Mouse (Mus musculus) ZHBTc4 (cell line): Measurements from ENCODE around the gene Gm6890.
A peak's percentile ranks its signal among the peaks of the same experiment; 100 is the strongest.
"Not testable (repeated sequence)": the region's sequence is repeated elsewhere in the genome, so short reads cannot be mapped to it uniquely, and the experiment has no call there.

Experiments
- DNase-seq: peaks from one replicate; pipeline ENCODE4 v3.0.0-alpha.2; 2011; ENCODE audit warnings: low read depth, low spot score

Gene Gm6890

DNA sequence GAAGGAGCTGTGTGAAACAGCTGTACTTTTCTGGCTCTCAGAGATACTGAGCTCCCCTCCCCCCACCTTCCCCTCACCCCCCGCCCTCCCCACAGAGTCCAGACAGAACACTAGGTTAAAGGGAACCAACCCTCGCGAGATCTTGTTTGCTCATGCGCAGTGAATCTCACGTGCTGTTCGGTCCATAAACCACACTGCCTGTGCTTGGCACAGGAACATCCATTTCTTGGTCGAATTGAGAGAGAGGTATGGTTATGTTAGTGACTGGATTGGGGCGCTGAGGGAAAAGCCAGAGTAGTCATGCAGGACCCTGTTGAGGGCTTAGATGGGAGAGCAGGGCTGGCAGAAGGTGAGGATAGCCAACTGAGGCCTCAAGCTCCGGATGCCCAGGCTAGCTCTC is at the start of gene Gm6890:
Gene Gm6890 (plus strand): TSS at position 301 of the 400 bp plus-strand sequence.
- DNase-seq, result not testable (repeated sequence)

DNA sequence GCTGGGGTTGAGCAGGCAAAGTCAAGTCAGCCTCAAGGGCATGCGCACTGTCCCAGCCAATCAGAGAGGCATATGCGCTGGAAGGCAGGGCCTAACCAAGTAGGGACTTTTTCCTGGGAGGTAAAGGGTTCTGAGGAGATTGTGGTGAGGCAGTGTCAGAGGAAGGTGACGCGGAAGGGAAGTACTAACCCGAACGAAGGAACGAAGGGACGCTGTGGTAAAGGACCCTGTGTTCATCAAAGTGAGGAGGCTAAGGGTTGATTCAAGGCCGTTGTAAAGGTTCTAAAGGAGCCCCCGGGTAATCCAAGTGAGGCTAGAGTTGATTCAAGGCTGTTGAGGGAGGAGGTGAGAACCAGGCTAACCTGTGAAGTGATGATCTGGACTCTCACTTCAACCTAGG is 14.5 kb upstream of the Gm6890 start:
- not testable (repeated sequence) for DNase-seq

DNA sequence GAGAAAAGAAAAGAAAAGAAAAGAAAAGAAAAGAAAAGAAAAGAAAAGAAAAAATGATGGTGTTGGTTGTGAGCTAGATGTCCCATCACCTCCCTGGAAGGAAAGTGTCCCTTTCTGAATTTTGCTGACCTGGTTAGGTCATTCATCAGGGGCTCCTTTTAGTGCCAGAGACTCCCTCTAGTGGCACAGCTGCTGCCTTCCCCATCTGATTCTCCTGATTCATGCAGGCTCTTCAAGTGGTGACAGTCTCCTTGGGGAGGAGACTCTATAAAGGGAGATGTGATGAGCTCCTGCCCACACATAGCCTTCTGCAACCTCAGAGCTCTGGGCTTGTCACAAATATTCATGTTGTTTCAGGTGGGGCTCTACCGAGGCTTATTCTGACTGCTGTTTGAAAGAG is 30.0 kb downstream of the Gm6890 start:
- DNase-seq, result peak; percentile 1
